Mouse (Mus musculus) embryo, embryonic 11.5 days (tissue): ENCODE measurements around the gene Olfr851.

Experiments used
- DNase-seq: peaks from one replicate; pipeline ENCODE4 v3.0.0-alpha.2; 2012; ENCODE audit warnings: low read depth, low spot score

The Olfr851 gene

GRCm38 (mm10) chr9:19492995-19493394 lies at the start of gene Olfr851:
Gene Olfr851 (plus strand): TSS chr9:19493295.
- no peak for DNase-seq

GRCm38 (mm10) chr9:19478148-19478547 lies 14.9 kb upstream of the Olfr851 start, which contains the start of gene Olfr850:
Gene Olfr850 (minus strand): TSS chr9:19478248.
- no peak for DNase-seq

- DNase-seq: no peak
Observed at GRCm38 (mm10) chr9:19540976-19541375, 47.9 kb downstream of the Olfr851 start, which contains the start of gene Olfr853. Gene Olfr853 (minus strand): TSS chr9:19541076.
